Mouse (Mus musculus) E14TG2a.4 (cell line): ENCODE measurements at regions not wholly inside any gene's neighbourhood (a gene's known extent, or its start where the extent isn't known, plus 50 kb on each side); places are given as distances from the start of the nearest gene placed in this dataset.

Experiments used
- CTCF ChIP-seq: conservative IDR thresholded peaks from 2 replicates; pipeline ENCODE4 v1.5.1; 2014; ENCODE audit warnings: low read length
- POU5F1 ChIP-seq: IDR thresholded peaks from 2 replicates; pipeline ENCODE4 v1.6.1; 2014; ENCODE audit warnings: low read length, borderline replicate concordance

DNA sequence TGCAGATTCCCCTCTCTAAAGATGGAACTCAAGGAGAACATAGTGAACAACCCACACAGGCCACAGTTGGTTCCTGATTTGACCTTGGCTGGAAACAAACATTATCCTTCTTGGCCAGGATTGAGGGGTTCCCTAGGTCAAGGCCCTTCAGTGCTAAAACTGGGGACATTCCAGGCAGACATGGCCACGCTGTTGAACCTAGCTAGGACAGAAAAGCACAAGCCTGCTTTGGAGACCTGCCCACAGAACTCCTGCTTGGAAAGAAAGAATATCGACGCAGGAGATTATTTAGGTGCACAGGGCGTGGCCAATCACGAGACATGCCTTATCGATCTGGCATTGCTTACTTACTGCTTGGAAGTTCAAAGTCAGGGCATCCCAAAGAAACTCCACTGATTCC lies 93.6 kb upstream of the Lrig1 start:
- TF ChIP-seq CTCF: no peak
- TF ChIP-seq POU5F1: no peak
